Mouse (Mus musculus): ENCODE data around the gene Npas3. TPM values are rescaled to one million over a fixed set of nuclear protein-coding genes. Genes with fewer than 3 reads are reported as not detected.

The Npas3 gene
- total RNA-seq, 4 experiments from 2014 or later, result 1.9 to 4.7 (median 2.8) TPM

GRCm38 (mm10) chr12:53416096-53416495 is 167.6 kb downstream of the Npas3 start:
- DNase-seq, result peak; percentile 4

GRCm38 (mm10) chr12:53421701-53422100 is 173.2 kb downstream of the Npas3 start:
- DNase-seq, result no peak

- no peak for DNase-seq
Measured at GRCm38 (mm10) chr12:53423631-53424030, 175.2 kb downstream of the Npas3 start.

GRCm38 (mm10) chr12:53426006-53426405 is 177.5 kb downstream of the Npas3 start:
- no peak for DNase-seq

- no peak for DNase-seq
Measured at GRCm38 (mm10) chr12:53427153-53427552, 178.7 kb downstream of the Npas3 start.

GRCm38 (mm10) chr12:53442029-53442428 is 193.6 kb downstream of the Npas3 start:
- DNase-seq, result no peak

- DNase-seq, result no peak
Measured at GRCm38 (mm10) chr12:53447469-53447868, 199.0 kb downstream of the Npas3 start.

- DNase-seq, result no peak
Measured at GRCm38 (mm10) chr12:53448040-53448439, 199.6 kb downstream of the Npas3 start.

- DNase-seq, result no peak
Measured at GRCm38 (mm10) chr12:53467549-53467948, 219.1 kb downstream of the Npas3 start.

GRCm38 (mm10) chr12:53474486-53474885 is 226.0 kb downstream of the Npas3 start:
- no peak for DNase-seq

GRCm38 (mm10) chr12:53484924-53485323 is 236.4 kb downstream of the Npas3 start:
- no peak for DNase-seq

GRCm38 (mm10) chr12:53496386-53496785 is 247.9 kb downstream of the Npas3 start:
- no peak for DNase-seq

- no peak for DNase-seq
Measured at GRCm38 (mm10) chr12:53514885-53515284, 266.4 kb downstream of the Npas3 start.

GRCm38 (mm10) chr12:53519556-53519955 is 271.1 kb downstream of the Npas3 start:
- DNase-seq, result peak; percentile 7

GRCm38 (mm10) chr12:53522631-53523030 is 274.2 kb downstream of the Npas3 start:
- no peak for DNase-seq

GRCm38 (mm10) chr12:53527046-53527445 is 278.6 kb downstream of the Npas3 start:
- no peak for DNase-seq

- DNase-seq, result no peak
Measured at GRCm38 (mm10) chr12:53529345-53529744, 280.9 kb downstream of the Npas3 start.

- no peak for DNase-seq
Measured at GRCm38 (mm10) chr12:53536816-53537215, 288.3 kb downstream of the Npas3 start.

- DNase-seq, result no peak
Measured at GRCm38 (mm10) chr12:53556359-53556758, 307.9 kb downstream of the Npas3 start.

GRCm38 (mm10) chr12:53558259-53558658 is 309.8 kb downstream of the Npas3 start:
- DNase-seq, result no peak

- no peak for DNase-seq
Measured at GRCm38 (mm10) chr12:53566712-53567387, 318.4 kb downstream of the Npas3 start.

- DNase-seq, result no peak
Measured at GRCm38 (mm10) chr12:53581181-53581580, 332.7 kb downstream of the Npas3 start.

- DNase-seq, result no peak
Measured at GRCm38 (mm10) chr12:53587249-53587648, 338.8 kb downstream of the Npas3 start.

- peak; percentile 47 for DNase-seq
Measured at GRCm38 (mm10) chr12:53587691-53588504, 339.4 kb downstream of the Npas3 start.
